Mouse (Mus musculus): ENCODE measurements around the gene Gabra2. TPM values are rescaled to one million over a fixed set of nuclear protein-coding genes. Genes with fewer than 3 reads are reported as not detected.

Gene Gabra2
- 1.7 and 2.4 TPM in 2 replicates for polyA plus RNA-seq (2015; fragmentation: Nextera tagmentation; extraction: Ambion mirVana)

DNA sequence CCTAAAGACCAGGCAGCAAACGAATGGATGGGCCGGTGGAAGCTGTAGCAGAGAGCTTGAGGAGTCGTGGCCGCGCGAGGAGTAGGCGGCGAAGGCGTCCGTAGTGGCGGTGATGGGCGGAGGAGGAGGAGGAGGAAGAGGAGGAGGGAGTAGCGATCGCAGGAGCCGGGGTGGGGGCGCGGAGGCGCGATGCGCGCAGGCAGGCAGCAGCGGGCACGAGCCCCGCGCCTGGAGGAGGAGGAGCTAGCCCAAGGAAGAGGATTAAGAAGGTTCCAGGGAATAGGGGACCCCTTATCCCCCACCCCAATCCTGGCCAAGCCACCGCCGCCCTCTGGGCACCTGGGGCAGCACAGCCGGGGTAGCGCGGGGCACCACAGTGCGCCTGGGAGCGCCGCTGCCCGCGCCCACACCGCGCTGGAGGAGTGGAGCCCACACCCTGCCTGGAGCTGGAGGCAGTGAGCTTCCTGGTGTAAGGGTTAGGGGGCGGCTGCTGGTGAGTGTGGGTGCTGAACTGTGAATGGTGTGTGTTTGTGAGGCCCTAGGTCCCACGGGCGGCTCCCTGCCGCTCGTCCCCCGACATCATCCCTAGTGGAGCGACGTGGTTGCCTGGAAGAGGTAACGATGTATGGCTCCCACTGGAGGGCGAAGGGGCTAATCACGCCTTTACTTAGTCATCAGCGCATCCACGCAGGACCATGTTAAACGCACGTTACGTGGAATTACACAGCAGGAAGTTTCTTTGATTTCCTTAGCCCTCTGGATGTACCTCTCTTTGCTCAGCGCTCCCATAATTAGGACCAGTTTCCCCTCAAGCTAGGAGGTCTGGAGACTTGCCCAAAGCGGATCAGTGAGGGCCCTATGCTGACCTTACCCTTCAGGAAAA is at the start of gene Gabra2:
Gene Gabra2, minus strand, starts transcription at position 125 of the 883 bp plus-strand sequence.
- ATAC-seq (ENCODE audit: insufficient read depth, low FRiP score, low read depth): peak; percentile 73; the same call in 1 of the 2 replicates
- no peaks in the 10 kb centered on the region for H3K4me1 ChIP-seq

DNA sequence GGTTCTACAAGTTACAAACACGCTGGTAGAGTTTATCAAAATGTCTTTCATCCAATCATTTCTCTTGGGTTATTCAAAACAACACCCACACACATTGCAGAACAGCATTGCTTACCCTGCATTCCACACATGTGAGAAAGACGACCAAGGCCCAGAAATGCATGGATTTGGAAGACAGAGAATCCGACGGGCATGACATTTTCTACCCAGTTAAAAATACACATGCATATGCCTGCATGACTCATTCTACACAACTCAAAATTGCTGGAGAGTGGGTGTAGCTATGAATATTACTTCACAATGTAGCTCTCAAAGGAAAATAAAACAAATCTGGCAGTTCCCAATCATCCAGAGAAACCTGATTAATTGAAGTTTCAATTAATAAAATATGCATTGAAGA is 41.0 kb upstream of the Gabra2 start:
- no peaks in the 10 kb centered on the region for H3K4me1 ChIP-seq
- H3K4me2 ChIP-seq: no peak overlapping the region
- no peak overlapping the region for H3K4me3 ChIP-seq (replicated peaks)
- 62% methylated on average over 4 of the region's 4 CpGs for WGBS
- no peaks in the 10 kb centered on the region for H3K27me3 ChIP-seq (replicated peaks)
- no peaks in the 10 kb centered on the region for H3K36me3 ChIP-seq
- no peak for ATAC-seq (ENCODE audit: insufficient read depth, low FRiP score, low read depth)
- no peak overlapping the region for H3K27ac ChIP-seq
- H3K9me3 ChIP-seq: no peaks in the 10 kb centered on the region
- H3K9ac ChIP-seq: no peak overlapping the region

More for the DNA sequence above, at the start of gene Gabra2:
- Histone ChIP-seq H3K9ac (peak within 1 kb of the TSS; percentile 32; the same call in 1 of the 2 replicates), H3K36me3 (no peaks in the 10 kb centered on the region), H3K27ac (no peak within 1 kb of the TSS), H3K4me3 (replicated peaks) (peak within 1 kb of the TSS; percentile 58), H3K27me3 (replicated peaks) (peaks cover 10% of the 10 kb centered on the region; the same call in 1 of the 2 replicates), H3K4me2 (peak within 1 kb of the TSS; percentile 98), H3K9me3 (no peaks in the 10 kb centered on the region)
- WGBS: 1% methylated on average over 44 of the region's 55 CpGs

GRCm38 (mm10) chr5:71135840-71136239 is 40.2 kb upstream of the Gabra2 start:
- H3K4me1 ChIP-seq: no peaks in the 10 kb centered on the region
- H3K4me2 ChIP-seq: no peak overlapping the region
- no peak overlapping the region for H3K4me3 ChIP-seq (replicated peaks)
- H3K27me3 ChIP-seq (replicated peaks): no peaks in the 10 kb centered on the region
- no peak overlapping the region for H3K9ac ChIP-seq
- WGBS: 80% methylated on average over 2 of the region's 2 CpGs
- ATAC-seq (ENCODE audit: insufficient read depth, low FRiP score, low read depth): no peak
- no peaks in the 10 kb centered on the region for H3K36me3 ChIP-seq
- H3K9me3 ChIP-seq: no peaks in the 10 kb centered on the region
- no peak overlapping the region for H3K27ac ChIP-seq

DNA sequence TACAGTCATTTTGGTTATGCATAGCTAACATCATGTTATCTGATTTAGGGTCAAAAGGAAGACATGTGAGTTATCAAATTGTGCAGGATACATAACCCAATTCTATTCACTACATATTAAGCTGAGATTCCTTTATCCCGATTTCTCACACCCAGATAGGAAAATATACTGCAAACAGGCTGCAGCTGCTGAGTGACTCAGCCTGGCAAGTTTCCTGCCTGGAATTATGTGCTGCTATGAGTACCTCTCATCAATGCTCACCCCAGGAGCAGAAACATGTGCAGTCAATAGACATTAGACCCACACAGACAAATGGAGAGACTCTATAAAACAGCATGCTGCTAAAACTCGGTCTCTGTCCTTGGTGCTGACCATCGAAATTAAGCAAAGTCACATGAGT is 32.1 kb upstream of the Gabra2 start:
- Histone ChIP-seq H3K4me3 (replicated peaks) (no peak overlapping the region), H3K27ac (no peak overlapping the region), H3K9ac (no peak overlapping the region), H3K27me3 (replicated peaks) (no peaks in the 10 kb centered on the region), H3K4me1 (no peaks in the 10 kb centered on the region), H3K36me3 (no peaks in the 10 kb centered on the region), H3K9me3 (no peaks in the 10 kb centered on the region), H3K4me2 (no peak overlapping the region)
- 72% methylated on average over 3 of the region's 3 CpGs for WGBS
- ATAC-seq (ENCODE audit: insufficient read depth, low FRiP score, low read depth): no peak

GRCm38 (mm10) chr5:71115216-71115615 is 19.6 kb upstream of the Gabra2 start:
- WGBS: 41% methylated on average over 1 of the region's 1 CpGs

DNA sequence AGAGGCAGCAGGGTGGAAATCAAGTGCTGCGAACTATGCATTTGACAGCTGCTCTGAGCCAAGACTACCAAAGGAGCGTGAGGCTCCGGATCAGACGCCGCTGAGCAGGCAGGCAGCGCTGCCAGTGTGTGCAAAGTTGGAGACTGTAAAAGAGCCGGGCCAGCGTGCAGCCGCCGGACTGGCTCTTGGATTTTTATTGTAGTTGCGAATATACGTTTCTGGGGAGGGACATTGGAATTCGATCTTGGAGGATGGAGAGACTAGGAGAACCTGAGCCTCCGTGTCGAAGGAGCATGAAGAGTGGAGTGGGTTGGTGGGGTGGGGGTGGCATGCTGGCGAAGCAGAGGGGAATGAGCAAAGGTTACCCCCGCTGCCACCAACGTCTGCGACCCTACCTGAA is 469 bp downstream of the Gabra2 start:
- peak overlapping the region; percentile 58 for H3K4me3 ChIP-seq (replicated peaks)
- WGBS: under 1% methylated on average over 19 of the region's 19 CpGs
- H3K27me3 ChIP-seq (replicated peaks): peaks cover 10% of the 10 kb centered on the region; the same call in 1 of the 2 replicates
- H3K9ac ChIP-seq: no peak overlapping the region
- no peak overlapping the region for H3K27ac ChIP-seq
- no peaks in the 10 kb centered on the region for H3K9me3 ChIP-seq
- H3K4me2 ChIP-seq: peak overlapping the region; percentile 98
- no peak for ATAC-seq (ENCODE audit: insufficient read depth, low FRiP score, low read depth)
- H3K36me3 ChIP-seq: no peaks in the 10 kb centered on the region
- no peaks in the 10 kb centered on the region for H3K4me1 ChIP-seq

More at GRCm38 (mm10) chr5:71115216-71115615, 19.6 kb upstream of the Gabra2 start:
- Histone ChIP-seq H3K27me3 (replicated peaks) (no peaks in the 10 kb centered on the region), H3K4me2 (no peak overlapping the region), H3K9me3 (no peaks in the 10 kb centered on the region), H3K4me1 (no peaks in the 10 kb centered on the region), H3K27ac (no peak overlapping the region), H3K9ac (no peak overlapping the region), H3K36me3 (no peaks in the 10 kb centered on the region), H3K4me3 (replicated peaks) (no peak overlapping the region)
- ATAC-seq (ENCODE audit: insufficient read depth, low FRiP score, low read depth): no peak

DNA sequence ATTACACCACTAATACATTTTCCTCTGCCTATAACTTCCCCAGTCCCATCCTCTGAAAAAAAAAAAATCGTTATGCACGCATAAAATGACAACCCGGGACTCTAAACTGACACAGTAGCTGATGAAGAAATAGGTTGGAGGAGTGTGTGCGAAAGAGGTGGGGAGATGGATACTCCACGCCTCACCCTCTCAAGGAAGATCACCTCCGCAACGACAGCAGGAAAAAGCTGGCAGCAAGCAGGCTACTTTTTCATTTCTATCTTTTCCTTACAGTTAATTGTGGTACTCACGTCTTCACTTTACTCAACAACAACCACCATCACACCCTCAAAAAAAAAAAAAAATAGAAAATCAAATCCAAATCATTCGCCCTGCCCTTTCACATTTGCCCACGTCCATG is 873 bp downstream of the Gabra2 start:
- ATAC-seq (ENCODE audit: insufficient read depth, low FRiP score, low read depth): no peak
- no peaks in the 10 kb centered on the region for H3K4me1 ChIP-seq
- H3K4me3 ChIP-seq (replicated peaks): peak overlapping the region; percentile 58
- 23% methylated on average over 10 of the region's 10 CpGs for WGBS
- no peaks in the 10 kb centered on the region for H3K36me3 ChIP-seq
- peak overlapping the region; percentile 98 for H3K4me2 ChIP-seq
- no peak overlapping the region for H3K9ac ChIP-seq
- H3K27ac ChIP-seq: no peak overlapping the region
- no peaks in the 10 kb centered on the region for H3K9me3 ChIP-seq
- H3K27me3 ChIP-seq (replicated peaks): peaks cover 10% of the 10 kb centered on the region; the same call in 1 of the 2 replicates

- ATAC-seq (ENCODE audit: insufficient read depth, low FRiP score, low read depth): no peak
- H3K27ac ChIP-seq: no peak overlapping the region
- H3K9me3 ChIP-seq: no peaks in the 10 kb centered on the region
- no peaks in the 10 kb centered on the region for H3K4me1 ChIP-seq
- H3K9ac ChIP-seq: no peak overlapping the region
- no peak overlapping the region for H3K4me2 ChIP-seq
- H3K36me3 ChIP-seq: no peaks in the 10 kb centered on the region
- H3K27me3 ChIP-seq (replicated peaks): peaks cover 10% of the 10 kb centered on the region; the same call in 1 of the 2 replicates
- WGBS: 70% methylated on average over 2 of the region's 2 CpGs
- no peak overlapping the region for H3K4me3 ChIP-seq (replicated peaks)
Measured at GRCm38 (mm10) chr5:71093807-71094206, 1.8 kb downstream of the Gabra2 start.

GRCm38 (mm10) chr5:71092475-71092874 is 3.2 kb downstream of the Gabra2 start:
- no peaks in the 10 kb centered on the region for H3K36me3 ChIP-seq
- H3K9me3 ChIP-seq: no peaks in the 10 kb centered on the region
- H3K9ac ChIP-seq: no peak overlapping the region
- peaks cover 10% of the 10 kb centered on the region; the same call in 1 of the 2 replicates for H3K27me3 ChIP-seq (replicated peaks)
- H3K4me2 ChIP-seq: no peak overlapping the region
- H3K4me3 ChIP-seq (replicated peaks): no peak overlapping the region
- H3K27ac ChIP-seq: no peak overlapping the region
- ATAC-seq (ENCODE audit: insufficient read depth, low FRiP score, low read depth): no peak
- H3K4me1 ChIP-seq: no peaks in the 10 kb centered on the region

GRCm38 (mm10) chr5:71091926-71092325 is 3.7 kb downstream of the Gabra2 start:
- H3K9me3 ChIP-seq: no peaks in the 10 kb centered on the region
- no peak overlapping the region for H3K4me2 ChIP-seq
- H3K27ac ChIP-seq: no peak overlapping the region
- H3K4me1 ChIP-seq: no peaks in the 10 kb centered on the region
- H3K9ac ChIP-seq: no peak overlapping the region
- no peaks in the 10 kb centered on the region for H3K36me3 ChIP-seq
- WGBS: 60% methylated on average over 2 of the region's 2 CpGs
- H3K27me3 ChIP-seq (replicated peaks): peaks cover 10% of the 10 kb centered on the region; the same call in 1 of the 2 replicates
- H3K4me3 ChIP-seq (replicated peaks): no peak overlapping the region
- no peak for ATAC-seq (ENCODE audit: insufficient read depth, low FRiP score, low read depth)

- no peaks in the 10 kb centered on the region for H3K36me3 ChIP-seq
- no peak overlapping the region for H3K4me3 ChIP-seq (replicated peaks)
- no peaks in the 10 kb centered on the region for H3K4me1 ChIP-seq
- H3K4me2 ChIP-seq: no peak overlapping the region
- H3K27ac ChIP-seq: no peak overlapping the region
- no peaks in the 10 kb centered on the region for H3K9me3 ChIP-seq
- H3K27me3 ChIP-seq (replicated peaks): no peaks in the 10 kb centered on the region
- 89% methylated on average over 5 of the region's 5 CpGs for WGBS
- H3K9ac ChIP-seq: no peak overlapping the region
- ATAC-seq (ENCODE audit: insufficient read depth, low FRiP score, low read depth): no peak
Measured at GRCm38 (mm10) chr5:71078861-71079260, 16.8 kb downstream of the Gabra2 start.

DNA sequence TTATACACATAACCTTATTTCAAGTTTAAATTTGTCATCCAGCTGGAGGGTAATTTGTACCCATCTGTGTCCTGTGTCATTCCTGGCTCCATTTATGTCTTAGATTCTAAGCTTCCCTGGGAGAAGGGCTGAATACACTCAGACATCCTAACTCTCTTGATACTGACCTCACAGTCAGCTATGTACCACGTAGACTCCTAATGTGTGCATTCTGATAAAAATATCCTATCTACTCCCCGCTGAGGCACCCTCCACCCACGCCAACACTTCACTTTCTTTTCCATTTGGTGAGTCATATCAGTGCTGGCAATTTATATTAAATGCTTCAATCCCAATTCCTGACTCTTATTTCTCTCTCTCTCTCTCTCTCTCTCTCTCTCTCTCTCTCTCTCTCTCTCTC is 34.0 kb downstream of the Gabra2 start:
- H3K36me3 ChIP-seq: no peaks in the 10 kb centered on the region
- WGBS: 64% methylated on average over 3 of the region's 3 CpGs
- H3K4me2 ChIP-seq: no peak overlapping the region
- no peaks in the 10 kb centered on the region for H3K9me3 ChIP-seq
- H3K4me1 ChIP-seq: no peaks in the 10 kb centered on the region
- H3K27ac ChIP-seq: no peak overlapping the region
- H3K9ac ChIP-seq: no peak overlapping the region
- ATAC-seq (ENCODE audit: insufficient read depth, low FRiP score, low read depth): no peak
- no peak overlapping the region for H3K4me3 ChIP-seq (replicated peaks)
- H3K27me3 ChIP-seq (replicated peaks): no peaks in the 10 kb centered on the region
